Mouse (Mus musculus): ENCODE data around the gene Gm21972. TPM values are rescaled to one million over a fixed set of nuclear protein-coding genes. Genes with fewer than 3 reads are reported as not detected.

Gm21972 gene
- not detected for polyA plus RNA-seq (2014; fragmentation: Illumina TruSeq; extraction: RNeasy Lipid Tissue Mini Kit (QIAGEN cat#74804); ENCODE audit: low read depth, low replicate concordance)

DNA sequence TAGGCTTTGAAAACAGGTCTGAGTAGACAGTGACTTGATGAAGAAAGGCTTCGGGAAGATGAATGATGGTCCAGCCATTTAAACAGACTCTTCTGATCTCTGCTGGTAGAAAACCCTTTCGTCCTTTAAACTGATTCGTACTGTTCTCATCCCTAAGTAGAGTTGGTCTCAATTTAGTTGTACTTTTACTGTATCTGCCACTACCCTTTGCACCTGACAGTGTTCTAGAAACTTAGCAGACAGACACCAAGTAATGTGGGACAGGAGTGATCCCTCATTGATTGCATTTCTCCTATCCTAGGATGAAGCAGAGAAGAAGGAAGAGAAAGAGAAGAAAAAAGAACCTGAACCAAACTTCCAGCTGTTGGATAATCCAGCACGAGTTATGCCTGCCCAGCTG, at the start of gene Gm21972:
Gene Gm21972 (plus strand): TSS at position 301 of the 400 bp plus-strand sequence.

DNA sequence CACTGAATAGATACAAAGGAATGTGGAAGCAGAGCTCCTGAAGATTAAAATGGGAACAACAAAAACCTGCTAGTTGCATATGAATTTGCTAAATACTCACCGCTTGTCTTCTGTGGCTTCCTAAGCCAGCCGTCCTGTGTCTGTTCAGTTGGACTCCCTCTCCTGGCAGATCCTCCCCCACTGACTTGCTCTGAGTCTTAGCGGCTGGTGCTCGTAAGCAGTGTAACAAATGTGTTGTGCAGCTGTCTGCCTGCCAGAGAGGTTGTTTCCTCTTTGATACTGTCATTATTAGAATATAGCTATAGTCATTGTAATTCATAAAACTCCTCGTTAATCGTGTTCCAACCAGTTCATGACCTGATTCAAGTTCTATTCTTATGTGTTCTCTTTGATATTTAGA, 21.7 kb upstream of the Gm21972 start, which contains the start of gene Htr2b:
Gene Htr2b (minus strand): TSS at position 192 of the 400 bp plus-strand sequence.

DNA sequence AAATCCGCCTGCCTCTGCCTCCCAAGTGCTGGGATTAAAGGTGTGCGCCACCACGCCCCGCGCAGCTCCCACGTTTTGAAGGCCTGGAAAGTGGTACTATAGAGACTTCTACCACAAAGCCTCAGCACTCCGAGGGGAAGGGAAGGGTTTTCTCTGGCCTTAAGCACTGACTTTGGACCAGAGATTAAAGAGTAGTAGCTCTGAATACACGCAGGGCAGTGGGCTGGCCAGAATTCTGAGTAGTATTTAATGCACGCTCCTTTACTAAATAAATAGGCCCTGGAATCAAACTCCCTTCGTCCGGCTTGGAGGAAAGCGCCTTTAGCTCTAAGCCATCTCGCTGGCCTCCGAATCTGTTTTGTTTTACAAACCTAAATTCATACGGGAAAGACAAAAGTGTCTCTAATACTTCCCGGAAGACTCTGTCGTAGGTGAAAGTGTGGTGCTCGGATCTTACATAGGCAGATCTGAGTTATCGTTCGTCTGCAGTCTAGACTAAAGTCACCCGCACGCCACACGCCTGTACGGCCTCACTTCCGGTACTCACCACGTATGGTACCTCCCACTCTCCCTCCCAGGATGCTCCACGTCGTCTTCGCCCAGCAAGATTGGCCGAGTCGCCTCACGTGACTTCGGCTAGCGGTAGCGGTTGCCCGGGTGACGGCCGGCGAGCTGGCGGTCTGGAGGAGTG, 20.8 kb downstream of the Gm21972 start, which contains the start of gene Armc9:
Gene Armc9 (plus strand): TSS at position 648 of the 691 bp plus-strand sequence.

Other genes with a start within 250 kb of the Gm21972 start
- gene Itm2c, start 239.4 kb upstream of the Gm21972 start, polyA plus RNA-seq (2014; fragmentation: Illumina TruSeq; extraction: RNeasy Lipid Tissue Mini Kit (QIAGEN cat#74804); ENCODE audit: low read depth, low replicate concordance) = 24.6 TPM
- gene 4933407L21Rik, start 205.2 kb upstream of the Gm21972 start, polyA plus RNA-seq (2014; fragmentation: Illumina TruSeq; extraction: RNeasy Lipid Tissue Mini Kit (QIAGEN cat#74804); ENCODE audit: low read depth, low replicate concordance) = not detected
- 9.4 TPM for gene Gpr55, start 172.6 kb upstream of the Gm21972 start, polyA plus RNA-seq (2014; fragmentation: Illumina TruSeq; extraction: RNeasy Lipid Tissue Mini Kit (QIAGEN cat#74804); ENCODE audit: low read depth, low replicate concordance)
- gene Spata3, start 116.8 kb upstream of the Gm21972 start, polyA plus RNA-seq (2014; fragmentation: Illumina TruSeq; extraction: RNeasy Lipid Tissue Mini Kit (QIAGEN cat#74804); ENCODE audit: low read depth, low replicate concordance) = not detected
- gene 2810459M11Rik, start 87.8 kb upstream of the Gm21972 start, polyA plus RNA-seq (2014; fragmentation: Illumina TruSeq; extraction: RNeasy Lipid Tissue Mini Kit (QIAGEN cat#74804); ENCODE audit: low read depth, low replicate concordance) = 0.64 TPM
- gene Psmd1, start 69.2 kb upstream of the Gm21972 start, polyA plus RNA-seq (2014; fragmentation: Illumina TruSeq; extraction: RNeasy Lipid Tissue Mini Kit (QIAGEN cat#74804); ENCODE audit: low read depth, low replicate concordance) = 300 TPM
- not detected for gene Htr2b, start 21.7 kb upstream of the Gm21972 start, polyA plus RNA-seq (2014; fragmentation: Illumina TruSeq; extraction: RNeasy Lipid Tissue Mini Kit (QIAGEN cat#74804); ENCODE audit: low read depth, low replicate concordance)
- gene Armc9, start 21.1 kb downstream of the Gm21972 start, polyA plus RNA-seq (2014; fragmentation: Illumina TruSeq; extraction: RNeasy Lipid Tissue Mini Kit (QIAGEN cat#74804); ENCODE audit: low read depth, low replicate concordance) = 5.1 TPM
- gene B3gnt7, start 169.2 kb downstream of the Gm21972 start, polyA plus RNA-seq (2014; fragmentation: Illumina TruSeq; extraction: RNeasy Lipid Tissue Mini Kit (QIAGEN cat#74804); ENCODE audit: low read depth, low replicate concordance) = not detected
- gene Ncl, start 225.8 kb downstream of the Gm21972 start, polyA plus RNA-seq (2014; fragmentation: Illumina TruSeq; extraction: RNeasy Lipid Tissue Mini Kit (QIAGEN cat#74804); ENCODE audit: low read depth, low replicate concordance) = 471 TPM